Mouse (Mus musculus) A20 (cell line): ENCODE results near the gene Gm6205.
"Not testable (repeated sequence)": the region's sequence is repeated elsewhere in the genome, so short reads cannot be mapped to it uniquely, and the experiment has no call there.

Experiments used
- DNase-seq: peaks from one replicate; pipeline ENCODE4 v3.0.0-alpha.2; 2011; ENCODE audit warnings: low read depth, low spot score

Gene Gm6205

DNA sequence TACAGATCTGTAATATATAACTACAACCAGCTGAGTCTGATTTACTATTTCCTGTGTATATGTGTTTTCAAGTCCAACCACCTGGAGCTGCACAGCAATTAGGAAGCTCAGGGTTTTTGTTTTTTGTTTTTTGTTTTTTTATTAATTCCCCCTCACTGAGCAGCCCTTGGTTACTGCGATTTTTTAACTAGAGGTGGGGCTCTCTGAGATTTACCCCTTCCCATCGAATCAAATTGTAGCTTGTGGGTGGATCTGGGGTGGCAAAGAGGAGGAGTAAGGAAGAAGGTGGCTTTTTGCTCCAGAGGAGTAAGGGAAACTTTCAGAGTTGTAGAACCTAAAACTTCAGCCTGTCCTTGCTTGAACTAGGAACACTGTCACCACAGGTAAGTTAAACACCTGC is at the start of gene Gm6205:
Gene Gm6205, plus strand, starts transcription at position 301 of the 400 bp plus-strand sequence.
- DNase-seq, result not testable (repeated sequence)

DNA sequence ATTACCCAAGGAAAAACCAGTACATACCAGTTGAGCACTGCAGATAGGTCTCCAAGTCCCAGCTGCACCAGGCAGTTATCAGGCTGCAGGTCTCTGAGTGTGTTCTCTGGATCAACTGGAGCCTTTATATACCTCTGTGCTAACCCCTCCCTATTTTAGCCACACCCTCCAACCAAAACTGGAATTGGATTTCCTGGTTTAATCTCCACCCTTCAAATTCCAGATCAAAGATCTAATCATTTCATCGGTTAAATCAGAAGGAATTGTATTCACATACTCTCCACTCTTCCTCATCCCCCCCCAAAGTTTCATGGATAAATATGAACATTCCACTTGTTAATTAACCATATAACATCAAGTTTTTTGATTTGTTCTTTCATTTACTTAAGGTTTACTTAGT is 31.9 kb upstream of the Gm6205 start, which contains the start of gene Gm3147:
Gene Gm3147, minus strand, starts transcription at position 101 of the 400 bp plus-strand sequence.
- DNase-seq, result not testable (repeated sequence)

DNA sequence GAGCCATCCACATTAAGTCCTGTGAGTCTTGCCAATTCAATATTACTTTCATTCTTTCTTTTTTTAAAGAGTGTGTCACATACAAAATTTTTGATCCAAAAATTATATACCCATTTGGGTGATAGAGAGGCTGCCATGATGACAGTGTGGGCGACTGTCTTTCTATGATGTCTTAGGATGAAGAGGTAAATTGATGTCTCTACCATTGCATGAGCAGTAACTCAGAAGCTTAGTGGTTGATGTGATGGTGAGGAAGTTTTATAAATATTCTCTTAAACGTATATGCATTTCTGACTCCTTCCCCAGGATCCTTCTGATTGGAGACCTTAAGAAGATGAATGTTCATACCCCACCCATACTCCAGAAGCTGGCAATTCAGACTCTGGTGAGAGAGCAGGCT is 24.5 kb upstream of the Gm6205 start, which contains the start of gene Gm6509:
Gene Gm6509, plus strand, starts transcription at position 301 of the 400 bp plus-strand sequence.
- not testable (repeated sequence) for DNase-seq
